Mouse (Mus musculus): ENCODE data around the gene Cnr2.

- TF ChIP-seq CTCF (IDR thresholded peaks at IDR 0.05; ENCODE audit: control insufficient read depth, insufficient read depth, insufficient read length) (no peak), CEBPB (IDR thresholded peaks at IDR 0.05; ENCODE audit: low read depth) (no peak), USF1 (IDR thresholded peaks at IDR 0.05; ENCODE audit: low read depth) (no peak), FOSL1 (IDR thresholded peaks at IDR 0.05; ENCODE audit: insufficient read depth, low read length, poor library complexity, severe bottlenecking) (no peak), MAX (IDR thresholded peaks at IDR 0.05) (no peak), MYOG (IDR thresholded peaks at IDR 0.05; ENCODE audit: control insufficient read depth, extremely low read depth, insufficient read length) (no peak)
Measured at GRCm38 (mm10) chr4:135911531-135911930, 16.3 kb downstream of the Cnr2 start.

All from C2C12 (cell line).